Mouse (Mus musculus): ENCODE results near the gene Syngr4.

GRCm38 (mm10) chr7:45895931-45896516 is 490 bp downstream of the Syngr4 start:
- TF ChIP-seq POLR2A (IDR thresholded peaks at IDR 0.05; ENCODE audit: control insufficient read depth, low read depth, low read length) (no peak), CTCF (IDR thresholded peaks at IDR 0.05; ENCODE audit: control insufficient read depth, insufficient read depth, insufficient replicate concordance, low read depth, low read length) (no peak)
